Mouse (Mus musculus) CD8-positive naive resting alpha-beta T cell, adult 2 months (primary cell): ENCODE results near the gene Trim72.

Experiments used
- DNase-seq, 2 experiments: peaks; one replicate each; pipeline ENCODE4 v3.0.0; 2022; ENCODE audit warnings: low read depth in 2 of 2, low spot score in 2 of 2

The Trim72 gene

GRCm38 (mm10) chr7:128003688-128004087 is at the start of gene Trim72:
TSS of gene Trim72 (plus strand) at chr7:128003949.
- no peak for DNase-seq

DNA sequence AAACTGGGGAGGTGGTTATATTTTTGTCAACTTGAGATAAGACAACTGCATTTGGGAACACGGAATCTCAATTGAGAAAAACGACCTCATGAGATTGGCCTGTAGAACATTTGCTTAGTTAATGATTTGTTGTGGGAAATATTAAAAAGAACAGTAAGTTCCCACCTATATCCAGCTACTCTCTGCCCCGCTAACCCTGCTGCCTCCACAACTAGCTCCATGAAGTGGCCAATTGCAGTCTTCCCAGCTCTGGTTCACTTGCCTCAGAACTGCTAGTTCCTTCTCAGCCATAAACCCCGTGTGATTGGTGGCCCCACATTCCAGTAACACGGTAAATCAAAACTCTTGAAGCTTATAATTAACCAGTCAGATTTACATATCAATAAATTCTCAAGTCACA is 44.4 kb upstream of the Trim72 start:
- no peak for DNase-seq

DNA sequence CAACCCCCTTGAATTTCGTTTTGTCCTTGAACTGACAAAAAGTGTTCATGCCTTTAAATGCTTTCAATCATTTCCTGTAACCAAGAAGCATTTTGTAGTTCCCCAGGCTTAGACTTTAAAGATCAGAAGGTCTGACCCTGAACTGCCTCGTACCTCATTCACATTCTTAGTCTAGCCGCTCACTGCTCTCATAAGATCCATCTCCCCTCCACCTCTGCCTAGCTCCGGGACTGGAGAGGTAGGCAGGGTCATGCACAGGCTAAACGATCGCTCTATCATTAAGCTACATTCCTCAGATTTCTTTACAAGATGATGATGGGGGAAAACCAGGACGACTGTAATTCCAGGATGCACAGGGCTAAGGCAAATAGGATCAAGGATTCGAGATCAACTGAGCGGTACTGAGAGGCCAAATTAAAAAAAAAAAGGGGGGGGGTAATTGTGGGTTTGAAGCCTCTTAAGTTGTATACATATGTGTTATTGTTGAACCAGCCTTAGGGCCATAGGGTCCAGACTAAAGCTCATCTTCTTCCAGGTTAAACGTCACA is 37.3 kb upstream of the Trim72 start:
- no peak for DNase-seq

- DNase-seq = peak; percentile 96 to 99
These were observed 36.5 kb upstream of the Trim72 start, which contains the start of gene Fus for GRCm38 (mm10) chr7:127967004-127967921. TSS of gene Fus (plus strand) at chr7:127967457.

- peak; percentile 33 to 48 for DNase-seq
These were observed 35.6 kb upstream of the Trim72 start for GRCm38 (mm10) chr7:127967922-127968828.

- DNase-seq = no peak
These were observed 29.3 kb upstream of the Trim72 start for GRCm38 (mm10) chr7:127974413-127974930.

DNA sequence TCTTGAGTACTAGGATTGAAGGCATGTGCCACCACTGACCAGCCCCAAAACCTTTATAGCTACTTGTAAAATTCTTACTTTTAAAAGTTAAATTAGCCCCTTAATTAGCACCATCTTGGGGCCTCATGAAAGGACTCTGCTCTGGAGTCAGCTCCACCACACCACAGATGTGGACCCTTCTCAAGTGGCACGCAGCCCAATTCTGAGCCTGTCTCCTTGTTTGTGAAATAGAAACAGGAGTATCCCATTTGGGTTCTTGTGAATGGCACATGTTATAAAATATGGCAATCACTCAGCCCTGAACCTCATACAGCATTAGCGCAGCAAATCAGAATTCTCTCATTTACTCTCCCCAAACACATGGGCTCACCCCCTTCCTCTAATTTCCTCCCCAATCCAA is 24.9 kb upstream of the Trim72 start:
- DNase-seq = no peak

- DNase-seq = no peak
These were observed 23.1 kb upstream of the Trim72 start for GRCm38 (mm10) chr7:127980606-127981005.

- DNase-seq = no peak
These were observed 14.8 kb upstream of the Trim72 start for GRCm38 (mm10) chr7:127988904-127989303.

DNA sequence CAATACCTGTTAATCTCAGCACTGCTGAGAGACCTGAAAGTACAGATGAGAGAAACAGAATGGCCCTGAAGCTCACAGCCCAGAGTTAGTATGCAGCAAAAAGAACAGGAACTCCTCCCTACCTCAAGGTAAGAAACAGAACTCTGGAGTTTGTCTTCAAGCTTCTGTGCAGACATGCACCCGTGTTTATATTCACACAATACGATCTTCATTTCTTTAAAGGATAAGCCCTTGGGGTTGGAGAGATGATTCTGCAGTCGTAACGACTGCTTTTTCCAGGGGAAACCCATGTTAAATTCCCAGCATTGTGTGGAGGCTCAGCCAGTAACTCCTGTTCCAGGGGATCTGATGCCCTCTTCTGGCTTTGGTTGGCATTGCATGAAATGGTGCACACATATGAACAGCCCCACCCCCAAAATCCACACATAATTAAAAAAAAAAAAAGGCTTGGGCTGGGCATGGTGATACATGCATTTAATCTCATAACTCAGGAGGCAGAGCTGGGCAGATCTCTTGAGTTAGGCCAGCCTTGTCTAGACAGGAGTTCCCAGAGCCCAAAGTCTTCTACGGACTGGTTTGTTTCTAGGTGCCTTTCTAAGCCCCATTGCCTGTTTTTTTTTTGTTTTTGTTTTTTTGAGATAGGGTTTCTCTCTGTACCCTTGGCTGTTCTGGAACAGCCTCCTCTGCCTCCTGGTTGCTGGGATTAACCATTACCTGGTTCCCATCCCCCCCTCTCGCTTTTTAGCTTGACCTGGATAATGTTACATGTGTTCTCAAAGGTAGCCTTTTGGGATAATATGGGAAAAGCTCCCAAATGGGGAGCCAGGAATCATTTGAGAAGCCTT is 11.9 kb upstream of the Trim72 start:
- DNase-seq = peak; percentile 63 to 79

- no peak for DNase-seq
These were observed 11.0 kb upstream of the Trim72 start for GRCm38 (mm10) chr7:127992488-127993340.

DNA sequence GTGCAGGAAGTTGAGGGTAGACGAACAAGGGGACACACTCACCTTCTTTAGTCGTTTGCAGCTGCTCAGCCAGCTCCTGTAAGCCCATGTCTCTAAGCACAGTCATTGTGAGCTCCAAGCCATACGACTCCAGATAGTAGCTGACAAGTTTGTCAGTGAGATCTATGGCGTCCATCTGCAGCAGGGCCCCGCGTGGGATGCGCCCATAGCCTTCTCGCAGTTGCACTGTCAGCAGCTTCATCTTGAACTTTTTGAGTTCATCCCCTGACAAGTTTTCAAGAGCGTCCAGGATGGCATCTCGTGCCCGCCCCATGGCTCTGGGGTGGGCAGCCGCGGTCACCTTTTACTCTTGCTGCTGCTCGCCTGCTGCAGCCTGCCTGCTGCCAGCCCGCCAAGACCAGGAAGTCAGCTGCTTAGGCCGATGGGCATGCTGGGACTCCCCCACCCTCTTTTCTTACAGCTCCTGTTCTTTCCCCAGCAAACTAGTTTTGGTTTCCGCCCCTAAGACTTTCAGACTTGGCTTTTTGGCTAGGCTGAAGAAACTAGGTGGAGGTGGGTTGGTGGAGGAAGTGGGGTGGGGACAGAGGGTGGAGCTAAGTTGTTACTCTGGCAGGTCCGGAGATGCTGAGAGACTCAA is 10.3 kb upstream of the Trim72 start, which contains the start of gene Pycard:
Gene Pycard (minus strand): TSS at position 527 of the 637 bp plus-strand sequence.
- DNase-seq = peak; percentile 70 to 72

DNA sequence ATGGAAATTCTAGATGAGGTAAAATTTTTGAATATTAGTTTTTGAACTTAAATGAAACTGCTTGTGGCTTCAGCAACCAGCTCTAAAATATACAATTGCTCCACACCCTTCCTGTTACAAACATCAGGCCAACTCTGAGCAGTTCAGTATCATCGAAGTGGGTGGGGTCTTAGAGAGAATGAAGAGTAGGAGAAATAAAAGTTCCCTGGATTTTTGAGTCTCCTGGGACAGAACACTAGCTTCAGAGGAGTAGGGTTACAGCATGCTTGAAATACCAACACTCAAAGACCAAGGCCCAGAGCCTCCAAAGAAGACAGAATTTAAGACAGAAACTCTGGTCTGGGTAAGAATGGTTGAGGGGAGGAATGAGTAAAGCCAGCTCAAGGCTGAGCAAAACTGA is 4.3 kb upstream of the Trim72 start:
- no peak for DNase-seq

GRCm38 (mm10) chr7:128000068-128000950 is 3.4 kb upstream of the Trim72 start:
- no peak for DNase-seq

- DNase-seq = no peak
These were observed 651 bp upstream of the Trim72 start for GRCm38 (mm10) chr7:128003098-128003497.

DNA sequence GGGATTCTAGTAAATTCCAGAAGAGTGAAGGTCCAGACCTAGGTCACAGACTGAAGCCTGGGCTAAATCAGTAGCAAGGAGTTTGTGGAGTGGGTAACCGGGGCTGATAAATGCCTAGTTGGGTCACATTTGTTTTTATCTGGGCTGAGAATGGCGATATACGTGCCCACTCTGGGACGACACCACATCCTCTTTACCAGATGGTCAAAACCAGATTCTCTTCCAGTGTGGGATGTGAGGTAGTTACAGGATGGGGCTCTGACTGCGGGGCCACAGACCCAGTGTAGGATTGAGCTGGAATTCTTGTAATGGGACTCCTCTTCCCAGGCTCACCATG is 369 bp downstream of the Trim72 start:
- no peak for DNase-seq

- no peak for DNase-seq
These were observed 976 bp downstream of the Trim72 start for GRCm38 (mm10) chr7:128004487-128005362.
